Mouse (Mus musculus) T-cell, adult 2 months (primary cell): ENCODE results near the gene Olfr803.

Experiments used
- DNase-seq: peaks from one replicate; pipeline ENCODE4 v3.0.0; 2022; ENCODE audit warnings: low spot score

The Olfr803 gene

DNA sequence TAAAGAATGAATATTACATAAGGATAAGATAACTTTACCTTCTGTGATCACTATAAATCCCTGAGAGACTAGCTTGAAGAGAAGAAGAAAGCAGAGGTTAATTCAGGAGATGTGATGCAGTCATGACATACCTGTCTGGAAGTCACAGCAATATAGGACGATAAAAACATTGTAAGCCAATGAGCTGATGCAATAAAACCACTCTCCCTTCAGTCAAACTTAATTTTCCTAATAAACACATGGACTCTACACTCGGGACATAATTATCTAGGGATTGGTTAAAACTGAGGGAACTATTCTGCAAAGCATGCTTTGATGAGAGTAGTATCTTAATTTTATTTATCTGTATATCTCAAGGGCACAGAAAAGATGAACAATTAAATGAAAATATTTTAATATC lies at the start of gene Olfr803:
Olfr803 (minus strand) TSS at position 101 of the 400 bp plus-strand sequence.
- DNase-seq = no peak

GRCm38 (mm10) chr10:129741821-129742220 lies 47.7 kb upstream of the Olfr803 start, which contains the start of gene Olfr806:
TSS of gene Olfr806 (minus strand) at chr10:129741921.
- DNase-seq = no peak

- DNase-seq = no peak
Observed at GRCm38 (mm10) chr10:129729275-129729674, 35.2 kb upstream of the Olfr803 start, which contains the start of gene Olfr805. TSS of gene Olfr805 (minus strand) at chr10:129729375.

DNA sequence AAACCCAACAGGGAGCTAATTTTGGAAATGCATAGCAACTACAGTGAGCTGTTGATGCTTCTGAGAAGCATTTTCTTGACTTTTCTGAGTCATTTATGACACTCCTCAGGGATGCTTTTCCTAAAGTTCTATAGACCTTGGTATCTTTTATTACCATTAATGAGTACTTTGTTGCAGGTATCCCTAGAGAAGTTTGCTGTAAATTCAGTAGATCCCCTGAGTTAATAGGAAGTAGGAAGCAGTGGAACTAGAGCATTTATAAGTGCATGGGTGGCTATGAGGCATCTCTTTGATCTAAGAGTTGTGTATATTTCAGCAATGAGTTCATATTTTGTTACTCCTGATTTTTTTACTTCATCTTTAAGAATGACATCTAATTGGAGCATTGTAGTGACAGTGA lies 8.8 kb upstream of the Olfr803 start, which contains the start of gene Olfr804:
Olfr804 (plus strand) TSS at position 301 of the 400 bp plus-strand sequence.
- no peak for DNase-seq

DNA sequence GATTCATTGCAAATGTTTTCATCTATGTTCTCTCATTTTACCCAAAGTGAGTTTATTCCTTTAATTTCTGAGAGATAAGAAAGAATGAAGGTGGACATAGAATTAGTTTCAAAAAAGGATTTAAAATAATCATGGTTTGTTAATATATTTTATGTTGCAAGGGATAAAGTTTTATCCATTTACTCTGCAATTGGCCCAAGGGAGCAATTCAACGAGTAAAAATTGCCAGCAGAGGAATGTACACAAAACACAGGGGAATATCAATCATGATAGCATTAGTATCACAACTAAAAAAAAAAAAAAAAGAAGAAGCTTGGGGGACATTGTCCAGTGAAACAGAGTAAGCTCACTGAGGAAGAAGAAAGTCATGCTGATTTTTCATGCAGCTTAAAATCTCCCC lies 6.0 kb downstream of the Olfr803 start, which contains the start of gene Olfr802:
Olfr802 (minus strand) TSS at position 101 of the 400 bp plus-strand sequence.
- DNase-seq = no peak

DNA sequence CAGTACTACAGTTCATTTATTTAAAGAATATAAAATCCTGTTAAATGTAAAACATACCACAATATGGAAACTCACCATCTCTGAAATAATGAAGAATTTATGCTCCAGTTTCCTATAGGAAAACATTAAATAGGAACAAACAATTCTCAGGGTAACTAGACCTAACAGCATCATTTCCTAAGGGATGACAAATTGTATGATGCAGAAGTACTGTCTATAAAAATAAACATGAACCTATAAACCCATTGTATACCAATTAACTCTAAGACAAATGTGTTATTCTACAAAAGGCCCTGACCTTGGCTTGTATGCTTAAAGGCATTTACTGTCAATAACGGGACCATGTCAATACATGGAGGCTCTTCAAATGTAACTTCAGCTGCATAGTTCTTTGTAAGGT lies 20.3 kb downstream of the Olfr803 start, which contains the start of gene Olfr801:
Olfr801 (minus strand) TSS at position 101 of the 400 bp plus-strand sequence.
- no peak for DNase-seq

DNA sequence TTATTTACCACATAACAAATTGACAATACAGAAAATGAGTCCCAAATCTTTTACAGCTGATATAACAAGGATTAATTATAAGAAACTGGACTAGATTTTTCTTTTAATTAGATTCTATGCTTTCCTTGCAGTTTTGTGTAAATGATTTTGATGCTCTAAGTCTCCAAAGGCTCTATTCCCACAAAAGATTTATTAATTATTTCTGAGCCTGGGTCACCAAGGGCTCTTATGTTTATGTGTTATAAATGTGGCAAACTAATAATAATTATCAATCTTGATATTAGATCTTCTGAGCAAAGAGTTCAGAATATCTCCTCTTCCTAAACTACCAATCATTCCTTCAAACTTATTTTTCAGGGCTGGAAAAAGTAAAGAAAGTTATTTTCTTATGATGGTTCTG lies 36.7 kb downstream of the Olfr803 start, which contains the start of gene Olfr800:
Olfr800 (plus strand) TSS at position 301 of the 400 bp plus-strand sequence.
- no peak for DNase-seq

- DNase-seq = no peak
Observed at GRCm38 (mm10) chr10:129651763-129652162, 42.3 kb downstream of the Olfr803 start.
